Mouse (Mus musculus): ENCODE data around the gene Hoxc10.

The Hoxc10 gene

DNA sequence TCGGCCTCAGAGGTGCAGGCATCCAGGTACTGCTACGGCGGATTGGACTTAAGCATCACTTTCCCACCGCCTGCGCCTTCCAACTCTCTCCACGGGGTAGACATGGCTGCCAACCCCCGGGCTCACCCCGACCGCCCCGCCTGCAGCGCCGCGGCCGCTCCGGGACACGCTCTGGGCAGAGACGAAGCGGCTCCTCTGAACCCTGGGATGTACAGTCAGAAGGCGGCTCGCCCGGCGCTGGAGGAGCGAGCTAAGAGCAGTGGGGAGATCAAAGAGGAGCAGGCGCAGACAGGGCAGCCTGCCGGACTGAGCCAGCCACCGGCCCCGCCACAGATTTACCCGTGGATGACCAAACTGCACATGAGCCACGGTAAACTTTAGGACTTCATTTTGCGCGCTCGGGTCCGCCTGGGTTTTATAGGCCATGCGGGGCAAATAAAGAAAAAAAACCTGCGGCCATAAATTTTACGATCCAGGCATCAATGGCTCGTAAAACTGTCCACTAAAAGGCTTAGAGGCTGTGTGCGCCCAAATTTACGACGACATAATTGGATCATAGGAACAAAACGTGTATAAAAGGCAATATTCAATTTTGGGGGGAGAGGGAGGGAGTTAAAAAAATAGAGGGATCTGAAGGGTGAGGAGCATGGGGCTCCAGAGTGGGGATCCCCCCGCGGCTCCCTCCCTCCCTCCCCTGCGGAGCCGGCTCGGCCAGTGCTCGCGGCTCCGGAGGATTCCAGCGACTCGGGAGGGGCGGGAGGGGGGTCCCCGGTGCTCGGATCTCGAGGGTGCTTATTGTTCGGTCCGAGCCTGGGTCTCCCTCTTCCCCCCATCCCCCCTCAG, 47.8 kb downstream of the Hoxc10 start:
- DNase-seq, result no peak

DNA sequence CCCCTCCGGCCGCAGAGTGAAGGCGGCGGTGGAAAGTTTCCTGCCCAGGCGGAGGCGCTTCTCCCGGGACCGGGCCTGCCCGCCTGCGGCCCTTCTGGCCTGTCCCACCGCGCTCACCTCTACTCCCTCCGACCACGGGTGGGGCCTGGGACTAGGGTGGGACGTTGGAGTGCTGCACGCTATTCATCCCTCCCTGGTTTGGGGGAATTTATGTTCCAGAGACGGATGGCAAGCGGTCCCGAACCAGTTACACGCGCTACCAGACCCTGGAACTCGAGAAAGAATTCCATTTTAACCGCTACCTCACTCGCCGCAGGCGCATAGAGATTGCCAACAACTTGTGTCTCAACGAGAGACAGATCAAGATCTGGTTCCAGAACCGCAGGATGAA, 48.4 kb downstream of the Hoxc10 start:
- no peak for DNase-seq

DNA sequence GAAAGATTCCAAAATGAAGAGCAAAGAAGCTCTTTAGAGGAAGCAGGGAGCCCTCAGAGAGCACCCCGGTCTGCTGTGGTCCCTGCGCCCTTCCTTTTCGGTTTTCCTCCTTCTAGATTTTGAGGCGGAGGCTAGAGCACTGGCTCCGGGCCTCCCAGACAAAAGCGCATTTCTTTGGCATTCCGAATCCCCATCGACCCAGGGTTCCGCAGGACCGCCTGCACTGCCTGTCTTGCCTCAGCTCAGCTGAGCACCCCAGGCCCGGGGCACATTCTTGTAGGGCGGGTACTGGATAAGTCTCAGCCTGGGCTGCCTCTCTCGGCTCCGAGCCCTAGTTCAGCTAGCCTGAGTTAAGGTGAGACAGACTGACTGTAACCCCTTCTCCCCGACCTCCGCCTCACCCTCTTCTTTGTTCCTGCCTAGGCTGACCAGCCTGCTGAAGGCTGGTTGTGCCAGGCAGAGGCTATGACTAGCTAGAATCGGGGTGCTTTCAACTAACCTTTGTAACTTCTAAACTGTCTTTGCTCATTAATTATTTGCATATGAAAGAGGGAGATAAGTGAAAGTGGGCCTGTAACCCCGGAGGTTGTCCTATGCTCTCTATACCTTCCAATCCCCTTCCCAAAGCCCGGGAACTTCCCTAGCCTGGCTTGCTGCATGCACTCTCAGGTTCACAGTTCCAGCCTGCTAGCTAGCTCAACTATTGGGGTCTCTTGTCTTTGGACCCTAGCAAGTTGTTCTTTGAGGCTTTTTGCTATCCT, 49.0 kb downstream of the Hoxc10 start:
- no peak for DNase-seq

DNA sequence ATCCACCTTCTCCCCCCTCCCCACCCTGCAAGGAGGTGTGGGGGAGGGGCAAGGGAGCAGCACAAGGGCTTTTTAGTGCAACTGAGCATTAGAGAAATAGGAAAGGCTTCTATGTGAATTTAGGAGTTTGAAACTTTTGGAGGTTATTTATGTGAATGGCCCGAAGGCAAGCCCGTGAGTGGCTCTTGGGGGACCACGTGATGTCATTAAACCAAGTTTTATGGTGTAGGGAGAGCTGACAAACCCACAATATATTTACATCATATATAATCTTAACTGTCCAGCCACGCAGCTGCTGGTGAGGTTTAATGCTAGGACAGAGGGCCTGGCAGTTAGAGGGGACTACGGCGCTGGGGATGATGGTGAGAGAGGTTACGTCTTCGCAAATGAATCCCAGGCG, 52.0 kb downstream of the Hoxc10 start, which contains the start of gene Hoxc4:
Gene Hoxc4 (plus strand): TSS at position 299 of the 400 bp plus-strand sequence.
- DNase-seq, result no peak

DNA sequence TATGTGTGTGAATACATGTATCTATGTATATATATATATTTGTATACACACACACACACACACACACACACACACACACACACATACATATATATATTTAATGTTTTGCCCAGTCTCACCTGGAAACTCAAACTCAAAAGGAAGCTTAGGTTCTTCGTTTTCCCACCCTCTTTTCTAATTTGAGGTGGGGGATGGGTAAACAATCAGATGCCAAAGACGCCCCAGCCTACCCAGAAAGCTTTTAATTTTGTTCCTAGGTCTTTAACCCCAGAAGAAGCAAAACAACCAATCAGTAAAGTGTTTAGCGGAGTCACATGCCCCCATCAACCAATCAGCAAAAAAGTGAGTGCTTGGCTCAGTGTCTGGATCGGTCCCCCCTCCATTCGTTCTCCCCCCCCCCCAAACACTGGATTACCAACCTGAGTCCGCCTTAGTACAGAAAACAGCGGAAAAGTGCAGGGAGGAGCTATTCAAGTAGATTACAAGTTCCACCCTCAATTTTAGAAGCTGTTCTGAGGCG, 54.4 kb downstream of the Hoxc10 start:
- DNase-seq, result no peak
